Mouse (Mus musculus) effector memory CD4-positive, alpha-beta T cell, adult 7 months (primary cell): ENCODE measurements around the gene Aamdc. TPM values are rescaled to one million over a fixed set of nuclear protein-coding genes. Genes with fewer than 3 reads are reported as not detected.

Source experiments
- polyA plus RNA-seq: library from polyadenylated mRNA; unstranded; fragments of 100-300 nt; shearing (Covaris generic); gene quantifications from one replicate; pipeline ENCODE4 v1.2.1, GENCODE M21; 2017

Aamdc gene
- 15.2 TPM for polyA plus RNA-seq

GRCm38 (mm10) chr7:97579067-97579975 lies at the start of gene Aamdc, which contains the start of gene Rsf1:
Gene Aamdc (minus strand): TSS chr7:97579497.
Gene Rsf1 (plus strand): TSS chr7:97579889.

Other genes starting within 250 kb of the Aamdc start
- gene Usp35, start 247.5 kb downstream of the Aamdc start, polyA plus RNA-seq, result 1.2 TPM
- gene Kctd21, start 247.2 kb downstream of the Aamdc start, polyA plus RNA-seq, result 0.46 TPM
- gene Alg8, start 207.9 kb downstream of the Aamdc start, polyA plus RNA-seq, result 10.7 TPM
- 85.1 TPM for gene Ndufc2, start 179.5 kb downstream of the Aamdc start, polyA plus RNA-seq
- 0.48 TPM for gene Thrsp, start 161.8 kb downstream of the Aamdc start, polyA plus RNA-seq
- gene Kctd14, start 128.2 kb downstream of the Aamdc start, polyA plus RNA-seq, result 0.73 TPM
- gene Ints4, start 98.5 kb downstream of the Aamdc start, polyA plus RNA-seq, result 32.0 TPM
- gene Rsf1, start 392 bp upstream of the Aamdc start, polyA plus RNA-seq, result 44.6 TPM
- gene Clns1a, start 117.1 kb upstream of the Aamdc start, polyA plus RNA-seq, result 67.9 TPM
- 0.28 TPM for gene Aqp11, start 158.8 kb upstream of the Aamdc start, polyA plus RNA-seq
- 3.5 TPM for gene Pak1, start 209.0 kb upstream of the Aamdc start, polyA plus RNA-seq